Mouse (Mus musculus): Measurements from ENCODE around the gene Doc2a.

Gene Doc2a

DNA sequence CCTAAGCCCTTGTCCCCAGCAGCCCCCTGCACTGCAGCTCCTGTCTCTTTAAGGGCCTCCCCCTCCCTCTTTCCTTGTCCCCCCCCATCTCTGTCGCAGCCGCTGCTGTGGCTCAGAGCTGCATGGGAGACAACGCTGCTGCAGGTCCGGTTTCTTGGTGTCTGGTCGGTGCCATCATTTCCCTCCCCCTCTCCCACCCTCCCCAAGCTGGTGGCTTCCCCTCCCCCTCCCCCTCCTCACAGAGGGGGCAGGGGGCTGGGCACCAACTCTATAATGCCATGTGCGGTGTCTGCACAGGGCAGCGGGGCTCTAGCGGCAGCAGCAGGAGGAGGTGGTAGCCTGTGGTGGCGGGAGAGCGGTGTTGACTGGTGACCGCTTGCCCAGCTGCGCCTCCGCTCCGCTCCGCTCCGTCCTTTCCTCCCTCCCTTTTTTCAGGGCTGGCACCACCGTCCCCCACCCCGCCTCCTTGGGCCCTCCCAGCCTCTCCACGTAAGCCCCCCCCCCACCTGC lies 24.0 kb upstream of the Doc2a start:
- DNase-seq (ENCODE audit: low read depth, low spot score): no peak

DNA sequence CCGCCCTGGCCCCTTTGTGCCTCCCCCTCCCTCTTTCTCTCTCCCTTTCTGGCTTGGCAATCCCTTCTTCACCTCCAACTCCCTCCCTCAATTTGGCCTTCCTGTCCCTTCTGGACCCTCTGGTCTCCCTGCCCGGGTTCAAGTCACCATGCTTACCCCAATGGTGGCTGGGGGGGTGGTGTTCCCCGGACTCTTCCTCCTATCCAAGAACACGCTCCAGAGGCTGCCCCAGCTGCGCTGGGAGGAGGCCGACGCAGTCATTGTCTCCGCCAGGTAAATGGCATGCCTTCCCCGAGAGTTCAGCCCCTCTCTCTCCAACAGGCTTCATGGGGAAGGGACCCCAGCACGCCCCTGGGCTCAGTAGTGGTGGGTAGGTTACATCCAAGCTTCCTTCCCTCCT lies 23.3 kb upstream of the Doc2a start:
- no peak for DNase-seq (ENCODE audit: low read depth, low spot score)

DNA sequence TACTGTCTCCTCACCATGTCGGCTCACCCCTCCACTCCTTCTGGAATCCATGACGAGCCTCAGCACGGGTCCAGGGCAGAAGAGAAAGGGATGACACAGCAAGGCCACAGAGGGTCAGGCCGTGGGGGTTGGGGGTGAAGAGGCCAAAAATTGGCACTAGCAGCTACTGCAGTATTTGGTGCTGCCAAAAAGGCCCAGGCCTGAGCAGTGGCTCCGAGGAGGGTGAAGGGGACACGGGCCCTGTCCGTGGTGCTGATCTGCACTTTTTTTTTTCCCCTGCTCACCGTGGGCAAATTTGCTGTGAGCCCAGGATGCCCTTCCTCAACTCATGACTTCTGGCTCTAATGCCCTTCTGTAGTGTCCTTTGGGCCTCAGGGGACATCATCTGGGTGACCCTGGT lies 21.8 kb upstream of the Doc2a start:
- peak; percentile 44 for DNase-seq (ENCODE audit: low read depth, low spot score)

DNA sequence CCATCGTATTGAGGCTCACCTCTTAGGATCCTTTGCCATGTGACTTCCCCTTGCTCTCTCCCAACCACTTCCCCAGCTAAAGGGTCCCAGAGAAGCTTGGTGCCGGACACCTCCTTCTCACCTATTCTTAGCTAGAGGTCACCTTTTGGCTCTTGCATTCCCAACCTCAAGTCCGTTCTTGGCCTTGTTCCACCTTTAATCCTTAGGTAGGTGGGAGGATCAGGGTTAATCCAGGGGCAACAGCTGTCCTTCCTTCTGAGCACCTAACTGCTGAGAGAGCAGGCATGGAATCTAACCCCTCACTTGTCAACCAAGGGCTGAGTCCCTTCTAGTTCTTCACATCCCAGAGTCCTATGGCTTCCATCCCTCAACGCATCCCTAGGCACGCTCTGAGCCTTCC lies 21.3 kb upstream of the Doc2a start:
- DNase-seq (ENCODE audit: low read depth, low spot score): no peak

DNA sequence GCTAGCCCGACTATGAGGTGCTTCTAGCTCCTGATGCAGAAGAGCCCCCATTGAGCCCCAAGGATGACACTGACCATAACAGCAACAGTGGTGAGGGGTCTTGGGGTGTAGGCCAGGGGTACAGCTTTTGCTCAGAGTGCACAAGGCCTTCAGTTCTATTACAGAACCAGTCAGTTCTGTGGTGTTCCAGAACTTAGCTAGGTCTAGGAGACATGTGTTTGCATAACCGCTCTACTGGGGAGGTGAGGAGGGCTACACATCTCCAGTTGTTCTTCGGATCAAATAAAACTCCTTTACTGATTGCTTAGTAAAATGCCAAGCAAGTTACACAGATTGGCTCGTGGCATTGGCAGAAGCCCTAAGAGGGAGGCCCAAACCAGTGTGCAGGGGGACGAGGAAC lies 15.7 kb upstream of the Doc2a start, which contains the start of gene 4930451I11Rik:
Gene 4930451I11Rik, minus strand, starts transcription at position 101 of the 400 bp plus-strand sequence.
- no peak for DNase-seq (ENCODE audit: low read depth, low spot score)

DNA sequence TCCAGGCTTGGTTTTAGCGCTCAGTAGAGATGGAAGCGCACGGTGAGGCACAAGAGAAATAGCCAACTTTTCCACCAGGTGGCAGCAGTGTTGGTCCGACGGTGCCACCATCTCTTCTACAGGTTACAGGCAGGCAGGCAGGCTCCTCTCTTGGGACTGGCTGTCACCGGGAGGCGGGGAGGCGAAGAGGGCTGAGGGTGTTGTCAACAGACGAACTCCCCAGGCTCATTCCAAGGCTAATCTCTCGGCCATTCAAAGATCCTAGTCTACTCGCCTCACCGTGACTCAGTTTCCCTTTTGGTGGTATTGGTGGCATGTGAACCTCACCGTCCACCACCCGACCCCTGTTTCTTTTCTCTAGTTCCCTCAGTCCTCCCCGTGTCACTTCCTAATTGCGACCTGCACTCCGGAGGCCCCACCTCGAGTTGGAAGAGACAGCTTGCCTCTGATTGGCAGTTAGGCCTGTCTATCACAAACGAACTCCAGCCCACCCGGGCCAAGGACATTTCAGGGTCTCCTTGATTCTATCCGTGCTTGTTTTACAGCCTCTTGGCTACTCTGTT lies 15.1 kb upstream of the Doc2a start:
- peak; percentile 74 for DNase-seq (ENCODE audit: low read depth, low spot score)

DNA sequence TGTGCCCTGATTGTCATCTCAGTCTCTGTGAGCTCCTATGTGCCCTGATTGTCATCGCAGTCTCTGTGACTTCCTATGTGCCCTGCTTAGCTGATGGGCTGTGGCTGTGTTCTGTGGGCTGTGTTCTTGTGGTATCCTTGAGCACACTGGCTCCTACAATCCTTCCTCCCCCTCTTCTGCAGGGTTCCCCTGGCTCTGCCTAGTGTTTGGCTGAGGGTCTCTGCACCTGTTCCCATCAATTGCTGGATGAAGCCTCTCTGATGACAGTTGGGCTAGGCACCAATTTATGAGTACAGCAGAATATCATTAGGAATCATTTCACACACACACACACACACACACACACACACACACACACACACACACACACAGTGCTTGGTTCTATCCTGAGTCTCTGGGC lies 13.9 kb upstream of the Doc2a start:
- DNase-seq (ENCODE audit: low read depth, low spot score): no peak

DNA sequence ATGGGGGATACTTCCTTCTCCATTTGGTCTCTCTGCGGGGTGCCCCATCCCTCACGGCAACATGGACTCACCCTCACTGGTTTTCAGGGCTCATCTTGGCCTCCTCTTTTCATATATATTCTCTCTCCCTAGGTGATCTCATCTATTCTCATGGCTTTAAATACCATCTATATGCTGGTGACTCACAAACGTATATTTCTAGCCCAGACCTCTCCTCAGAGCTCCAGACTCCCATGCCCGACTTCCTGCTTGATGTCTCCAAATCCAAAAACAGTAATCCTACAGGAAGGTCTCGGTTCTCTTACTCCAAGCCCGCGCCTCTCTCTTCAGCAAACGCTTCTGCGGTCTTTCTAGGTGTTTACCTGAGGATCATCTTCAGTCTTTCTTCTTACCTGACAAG lies 3.9 kb upstream of the Doc2a start:
- DNase-seq (ENCODE audit: low read depth, low spot score): no peak

DNA sequence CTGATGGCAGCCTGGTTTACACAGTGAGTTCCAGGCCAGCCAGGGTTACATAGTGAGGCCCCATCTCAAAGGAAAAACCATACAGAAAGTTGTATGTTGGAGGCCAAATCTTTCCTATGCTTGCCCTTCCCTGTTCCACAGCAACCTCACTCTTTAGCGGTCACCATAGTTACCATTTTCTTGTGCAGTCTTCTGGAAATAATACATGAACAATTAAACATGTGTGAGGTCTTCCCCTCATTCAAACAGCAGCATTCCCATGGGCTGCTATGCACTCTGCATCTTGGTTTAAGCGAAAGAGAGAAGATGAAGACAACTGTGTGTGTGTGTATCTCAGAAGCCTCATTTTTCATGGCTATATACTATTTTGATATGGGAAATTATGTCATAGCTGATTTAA lies 1.7 kb upstream of the Doc2a start:
- DNase-seq (ENCODE audit: low read depth, low spot score): no peak

DNA sequence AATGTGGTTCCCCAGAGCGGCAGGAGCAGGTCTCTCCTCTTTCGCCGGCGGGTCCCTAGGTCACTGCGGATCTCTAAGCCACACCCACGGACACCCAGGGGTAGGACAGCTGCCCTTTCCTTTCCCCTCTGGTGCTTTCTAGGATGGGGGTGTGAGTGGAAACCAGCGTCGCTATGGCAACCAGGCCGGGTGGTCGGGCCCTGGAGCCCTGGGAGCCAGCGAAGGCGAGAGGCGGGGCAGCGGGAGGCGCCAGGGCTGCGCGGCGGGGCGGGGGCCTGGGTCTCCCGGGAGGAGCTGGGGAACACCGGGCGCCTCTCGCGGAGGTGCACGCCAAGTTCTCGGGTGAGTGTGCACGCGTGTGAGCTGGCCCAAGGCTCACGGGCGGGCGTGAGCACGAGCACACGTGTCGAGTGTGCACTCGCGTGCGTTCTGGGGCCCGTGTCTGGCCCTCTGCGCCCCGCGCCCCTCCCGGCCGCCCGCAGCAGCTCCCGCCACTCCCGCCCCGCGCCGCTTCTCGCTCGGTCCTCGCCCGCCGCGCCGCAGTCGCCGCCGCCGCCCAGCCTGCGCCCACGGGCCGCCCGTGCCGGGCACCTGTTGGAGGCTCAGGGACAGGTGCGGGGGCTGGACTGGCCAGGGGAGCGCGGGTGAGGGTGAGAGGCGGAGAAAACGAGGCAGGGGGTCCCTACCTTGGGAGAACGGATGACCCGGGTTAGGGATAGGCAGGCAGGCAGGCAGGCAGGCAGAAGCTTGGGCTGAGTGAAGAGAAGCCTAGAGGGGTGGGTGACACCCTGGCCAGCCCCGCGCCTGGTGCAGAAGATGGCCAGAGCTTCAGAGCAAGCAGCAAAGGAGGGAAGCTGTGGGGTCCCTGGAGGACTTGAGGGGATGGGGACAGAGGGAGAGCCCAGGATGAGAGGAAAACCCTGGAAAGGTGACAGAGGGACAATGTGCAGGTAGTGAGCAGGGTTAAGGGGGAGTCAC lies 494 bp downstream of the Doc2a start:
- DNase-seq (ENCODE audit: low read depth, low spot score): peak; percentile 26

DNA sequence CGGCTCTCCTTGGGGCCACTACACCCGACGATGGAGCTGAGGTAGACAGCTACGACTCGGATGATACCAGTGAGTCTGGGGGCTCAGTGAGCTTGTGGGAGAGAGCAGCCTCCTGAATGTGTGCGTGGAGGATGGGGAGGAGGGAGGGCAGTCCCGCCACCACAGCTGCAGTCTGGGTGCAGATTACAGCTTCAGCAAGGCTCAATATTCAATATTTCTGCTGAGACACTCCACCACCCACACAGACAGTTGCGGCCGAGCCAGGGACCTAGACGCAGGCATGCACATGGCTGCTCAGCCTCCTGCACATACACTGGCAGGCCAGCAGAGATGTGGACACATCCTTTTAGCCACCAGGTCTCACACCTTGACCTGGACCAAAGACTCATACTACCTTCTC lies 1.6 kb downstream of the Doc2a start:
- DNase-seq (ENCODE audit: low read depth, low spot score): no peak

DNA sequence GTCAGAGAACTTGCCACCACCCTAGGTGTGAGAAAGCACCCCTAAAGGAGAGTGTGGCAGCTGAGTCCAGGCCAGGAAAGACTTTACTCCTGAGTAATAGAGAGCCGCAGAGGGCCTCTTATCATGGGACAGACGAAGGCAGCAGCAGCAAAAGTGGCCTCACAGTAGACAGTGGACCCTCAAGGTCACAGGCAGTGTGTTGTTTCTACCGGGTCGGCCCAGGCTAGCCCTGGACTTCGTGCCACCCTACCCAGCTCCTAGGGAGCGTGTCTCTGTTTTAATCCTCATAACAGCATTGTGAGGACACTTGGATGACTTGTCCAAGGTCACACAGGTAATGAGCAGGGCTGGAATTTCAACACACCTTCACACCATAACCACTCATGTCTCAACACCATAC lies 2.9 kb downstream of the Doc2a start:
- no peak for DNase-seq (ENCODE audit: low read depth, low spot score)

DNA sequence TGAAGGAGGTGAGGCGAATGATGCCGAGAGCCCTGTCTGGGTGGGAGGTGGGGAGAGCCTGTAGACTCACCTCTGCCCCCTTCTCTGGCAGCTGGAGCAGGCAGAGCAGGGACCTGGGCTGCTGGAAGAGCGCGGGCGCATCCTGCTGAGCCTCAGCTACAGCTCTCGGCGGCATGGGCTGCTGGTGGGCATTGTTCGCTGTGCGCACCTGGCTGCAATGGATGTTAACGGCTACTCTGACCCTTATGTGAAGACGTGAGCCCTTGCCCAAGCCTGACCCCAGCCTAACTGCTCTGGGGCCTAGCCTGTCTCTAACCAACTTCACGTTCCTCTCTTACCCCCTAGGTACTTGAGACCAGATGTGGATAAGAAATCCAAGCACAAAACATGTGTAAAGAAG lies 4.0 kb downstream of the Doc2a start:
- DNase-seq (ENCODE audit: low read depth, low spot score): no peak

DNA sequence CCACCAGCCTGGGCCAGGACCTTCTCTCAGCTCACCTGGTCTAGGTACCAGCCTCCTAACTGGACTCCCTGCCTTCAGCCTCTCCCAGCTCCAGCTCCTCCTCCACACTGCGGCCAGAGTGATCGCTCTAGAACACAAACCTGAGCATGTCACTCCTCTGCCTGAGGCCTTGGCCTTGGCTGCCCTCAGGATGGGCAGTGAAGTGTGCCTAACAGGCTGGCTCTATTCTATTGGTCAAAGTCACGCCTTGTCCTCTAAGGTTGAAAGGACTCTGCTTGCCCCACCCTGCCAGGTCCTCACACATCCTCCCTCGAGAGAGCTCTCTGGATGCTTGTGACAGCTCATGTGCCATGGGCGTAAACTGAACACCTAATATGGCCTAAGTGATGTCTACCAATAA lies 6.2 kb downstream of the Doc2a start:
- DNase-seq (ENCODE audit: low read depth, low spot score): no peak

DNA sequence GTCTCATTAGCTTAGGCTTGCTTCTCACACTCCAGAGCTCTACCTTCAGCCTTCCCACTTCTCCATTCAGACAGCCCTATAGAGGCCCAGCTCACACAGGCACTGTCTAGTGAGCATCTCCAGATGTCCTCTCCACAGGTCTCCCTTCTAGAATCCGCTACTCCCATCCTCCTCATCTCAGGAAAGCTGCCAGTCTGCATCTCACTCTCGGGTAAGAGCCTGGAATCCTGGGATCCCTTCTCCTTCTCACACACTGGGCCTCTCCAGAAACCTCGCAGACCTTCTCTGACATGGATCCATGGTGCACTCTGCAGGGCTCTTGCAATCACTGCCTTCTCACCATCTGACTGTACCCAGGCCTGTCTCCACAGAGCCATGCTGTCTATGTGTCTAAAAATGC lies 8.4 kb downstream of the Doc2a start:
- DNase-seq (ENCODE audit: low read depth, low spot score): no peak

DNA sequence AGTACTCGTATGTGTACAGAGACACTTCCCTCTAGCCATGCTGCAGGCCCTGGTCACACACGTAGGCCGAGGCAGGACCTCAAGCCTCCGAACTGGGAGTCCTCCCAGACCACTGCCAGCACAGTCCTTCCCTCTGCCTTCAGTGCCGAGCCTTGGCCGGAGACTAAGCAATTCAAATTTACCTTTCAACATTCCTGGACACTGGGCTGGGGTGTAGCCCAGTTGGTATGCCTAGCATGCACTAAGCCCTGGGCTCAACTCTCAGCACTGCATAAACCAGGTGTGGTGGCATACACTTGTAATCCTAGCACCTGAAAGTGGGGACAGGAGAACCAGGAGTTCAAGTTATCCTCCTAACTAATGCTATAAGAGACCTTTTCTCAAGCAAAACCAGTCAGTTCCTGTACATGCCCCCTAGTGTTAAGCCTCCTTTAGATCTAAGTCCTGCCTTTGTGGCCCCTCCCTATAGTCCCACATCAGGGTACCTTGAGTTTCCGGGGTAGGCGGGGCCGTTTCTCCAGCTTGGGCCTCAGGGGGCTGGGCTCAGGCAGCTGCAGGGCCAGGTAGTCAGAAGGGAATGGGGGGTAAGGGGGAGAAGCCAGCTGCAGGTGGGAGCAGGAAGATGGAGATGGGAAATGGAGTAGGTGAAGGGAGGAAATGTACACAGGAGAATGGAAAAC lies 9.7 kb downstream of the Doc2a start:
- DNase-seq (ENCODE audit: low read depth, low spot score): no peak

DNA sequence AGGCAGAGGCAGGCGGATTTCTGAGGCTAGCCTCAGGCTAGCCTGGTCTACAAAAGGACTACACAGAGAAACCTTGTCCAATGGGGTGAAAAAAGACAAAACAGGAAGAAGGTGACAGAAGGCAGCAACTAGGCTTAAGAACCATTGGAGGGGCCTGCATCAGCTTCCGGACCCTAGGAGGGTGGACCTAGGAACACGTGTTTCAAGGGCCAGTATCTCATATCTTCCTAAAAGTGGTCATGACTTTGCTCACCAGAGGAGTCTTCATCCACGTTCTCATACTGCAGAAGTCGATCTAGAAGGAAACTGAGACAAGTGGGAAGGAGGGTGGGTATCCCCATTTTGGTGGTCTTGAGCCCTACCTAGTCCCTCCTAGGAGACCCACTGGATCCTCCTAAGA lies 13.8 kb downstream of the Doc2a start:
- DNase-seq (ENCODE audit: low read depth, low spot score): no peak

DNA sequence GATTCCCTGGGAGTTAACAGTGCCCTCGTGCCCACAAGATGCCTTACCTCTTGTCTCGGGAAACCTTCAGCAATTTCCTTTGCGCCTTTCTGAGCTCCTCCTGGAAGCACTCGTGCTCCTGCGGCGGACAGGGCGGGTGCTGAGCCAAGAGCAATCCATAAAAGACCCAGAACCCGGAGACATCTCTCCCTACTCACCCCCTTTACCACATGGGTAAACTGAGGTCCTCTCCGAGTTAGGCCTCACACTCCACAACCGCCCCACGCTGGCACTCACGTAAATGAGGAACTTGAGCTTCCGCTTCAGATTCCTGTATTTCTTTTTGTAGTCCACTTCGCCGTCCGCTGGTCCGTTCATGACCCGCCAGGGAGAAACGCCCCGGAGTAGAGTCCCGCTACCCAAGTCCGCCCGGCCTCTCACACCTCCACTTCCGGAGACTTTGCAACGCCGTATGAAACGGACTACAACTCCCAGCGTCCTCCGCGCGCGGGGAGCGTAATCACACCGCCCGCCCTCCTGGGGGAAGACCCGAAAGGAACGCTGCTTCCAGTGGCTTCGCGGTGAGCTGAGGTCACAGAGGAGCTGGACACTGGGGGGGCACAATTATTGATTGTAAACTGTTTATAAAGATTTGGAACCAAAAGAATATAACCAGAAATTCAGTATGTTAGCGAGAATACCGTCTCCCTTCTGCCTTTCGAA lies 14.4 kb downstream of the Doc2a start, which contains the start of gene Hirip3:
Gene Hirip3, plus strand, starts transcription at position 544 of the 702 bp plus-strand sequence.
- DNase-seq (ENCODE audit: low read depth, low spot score): peak; percentile 94

DNA sequence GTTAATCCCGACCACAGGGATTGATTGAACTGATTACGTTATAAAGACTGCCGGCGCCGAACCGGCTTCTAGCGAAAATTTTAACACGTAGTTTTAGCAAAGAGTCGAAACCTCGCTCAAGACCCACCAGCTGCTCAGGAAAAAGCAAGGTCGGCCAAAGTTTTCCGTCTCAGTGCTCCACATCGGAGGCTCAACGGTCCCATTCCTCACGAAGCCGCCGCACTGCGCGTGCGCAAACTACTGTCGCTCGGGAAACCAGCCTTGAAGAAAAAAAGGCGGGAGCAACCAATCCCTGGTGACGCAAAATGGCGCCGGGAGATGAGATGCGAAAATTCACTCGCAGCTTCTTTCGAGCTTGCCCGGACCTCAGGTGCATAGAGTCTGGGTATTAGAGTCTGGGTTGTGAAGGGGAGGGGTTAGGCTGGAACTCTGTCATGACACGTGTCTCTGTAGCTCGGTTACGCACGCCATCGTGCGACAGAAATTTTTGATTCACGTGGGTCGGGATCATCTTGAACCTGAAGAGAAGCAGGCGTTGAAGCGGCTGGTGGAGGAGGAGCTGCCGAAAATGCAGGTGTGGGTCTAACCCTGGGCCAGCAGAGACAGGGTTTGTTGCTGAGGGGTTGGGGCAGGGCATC lies 15.1 kb downstream of the Doc2a start, which contains the start of gene Ino80e:
Gene Ino80e, minus strand, starts transcription at position 231 of the 638 bp plus-strand sequence.
- peak; percentile 97 for DNase-seq (ENCODE audit: low read depth, low spot score)

DNA sequence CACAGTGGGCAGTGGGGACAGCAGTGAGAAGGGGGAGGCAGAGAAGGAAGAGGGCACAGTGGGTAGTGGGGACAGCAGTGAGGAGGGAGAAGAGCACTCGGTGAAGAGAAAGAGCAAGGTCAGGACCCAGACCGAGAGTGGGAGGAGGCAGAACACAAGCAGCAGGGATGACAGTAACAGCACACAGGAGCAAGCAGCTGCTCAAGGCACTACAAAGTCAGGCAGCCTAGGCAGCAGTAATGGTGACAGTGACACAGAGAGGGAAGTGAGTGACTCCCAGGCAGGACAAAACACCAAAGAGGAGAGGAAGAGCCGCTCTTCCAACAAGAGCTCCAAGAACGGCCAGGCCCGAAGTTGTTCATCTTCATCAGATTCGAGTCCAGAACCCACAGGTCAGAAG lies 16.6 kb downstream of the Doc2a start:
- no peak for DNase-seq (ENCODE audit: low read depth, low spot score)

DNA sequence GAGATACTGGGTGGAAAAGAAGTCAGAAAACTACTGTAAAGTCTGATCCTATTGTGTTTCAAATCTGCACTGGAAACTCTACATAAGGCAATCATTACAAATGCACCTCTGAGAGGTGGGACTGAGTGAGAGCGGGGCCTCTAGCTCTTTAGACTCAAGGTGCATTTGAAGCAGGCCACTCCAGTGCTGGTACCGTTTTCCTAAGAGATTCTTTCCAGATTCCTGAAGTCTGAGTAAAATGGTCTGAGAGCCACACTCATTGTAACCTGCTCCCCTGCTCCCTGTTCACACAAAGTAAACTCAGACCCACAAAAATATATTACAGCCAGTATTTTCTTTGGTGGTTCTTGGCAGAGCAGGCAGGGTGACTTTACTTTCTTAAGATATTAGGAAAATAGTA lies 20.3 kb downstream of the Doc2a start:
- no peak for DNase-seq (ENCODE audit: low read depth, low spot score)
